Mouse (Mus musculus) forebrain, embryonic 11.5 days (tissue): ENCODE measurements around the gene Dclre1b. TPM values are rescaled to one million over a fixed set of nuclear protein-coding genes. Genes with fewer than 3 reads are reported as not detected.

Experiments
- ATAC-seq: fragments of 200-750 bp; cut with Nextera tagmentation; replicated peaks from 2 replicates; pipeline ENCODE4 v1.8.0; 2017; ENCODE audit warnings: moderate TSS enrichment; ENCODE audit not compliant: low FRiP score
- DNase-seq: peaks from one replicate; pipeline ENCODE4 v3.0.0-alpha.2; 2017; ENCODE audit warnings: low spot score
- H3K27ac ChIP-seq: fragments of 300-500 bp; sonication (generic); 2 replicates; pipeline ENCODE4 v1.5.1; 2014; ENCODE audit warnings: low read depth, low read length
- H3K27me3 ChIP-seq: fragments of 300-500 bp; sonication (generic); 2 replicates; pipeline ENCODE4 v1.6.1; 2014; ENCODE audit warnings: mild to moderate bottlenecking, low read length, mixed read lengths; ENCODE audit not compliant: control insufficient read depth, insufficient read depth
- H3K36me3 ChIP-seq: fragments of 300-500 bp; sonication (generic); 2 replicates; pipeline ENCODE4 v1.6.1; 2014; ENCODE audit warnings: mild to moderate bottlenecking, low read length, moderate library complexity, mixed read lengths; ENCODE audit not compliant: control insufficient read depth, insufficient read depth
- H3K4me1 ChIP-seq: fragments of 300-500 bp; sonication (generic); replicated peaks from 2 replicates; pipeline ENCODE4 v1.6.1; 2014; ENCODE audit warnings: low read length, mixed read lengths; ENCODE audit not compliant: control insufficient read depth, insufficient read depth
- H3K4me2 ChIP-seq: fragments of 300-500 bp; sonication (generic); 2 replicates; pipeline ENCODE4 v1.6.1; 2014; ENCODE audit warnings: low read depth, mild to moderate bottlenecking, low read length, moderate library complexity, mixed read lengths; ENCODE audit not compliant: severe bottlenecking
- H3K4me3 ChIP-seq: fragments of 300-500 bp; sonication (generic); 2 replicates; pipeline ENCODE4 v1.5.1; 2014; ENCODE audit warnings: low read depth, low read length
- H3K9ac ChIP-seq: fragments of 300-500 bp; sonication (generic); 2 replicates; pipeline ENCODE4 v1.6.1; 2014; ENCODE audit warnings: low read length
- H3K9me3 ChIP-seq: fragments of 300-500 bp; sonication (generic); 2 replicates; pipeline ENCODE4 v1.6.1; 2016; ENCODE audit warnings: low read length, mixed read lengths; ENCODE audit not compliant: control insufficient read depth
- WGBS: fragments of 180-500 bp; shearing (Covaris S2); extraction: QIAGEN DNeasy Blood & Tissue Kit; methylation state at CpG from one replicate; pipeline ENCODE4 v1.1.7; 2014; 5-methylcytosine and 5-hydroxymethylcytosine counted together
- polyA plus RNA-seq: library from polyadenylated mRNA; unstranded; fragments of >200 nt; fragmentation: Nextera tagmentation; extraction: Ambion mirVana; gene quantifications from 2 replicates; pipeline ENCODE4 v1.2.1, GENCODE M21; 2014

The Dclre1b gene
- polyA plus RNA-seq, 1 experiment from 2014 or later: 39.3 TPM

DNA sequence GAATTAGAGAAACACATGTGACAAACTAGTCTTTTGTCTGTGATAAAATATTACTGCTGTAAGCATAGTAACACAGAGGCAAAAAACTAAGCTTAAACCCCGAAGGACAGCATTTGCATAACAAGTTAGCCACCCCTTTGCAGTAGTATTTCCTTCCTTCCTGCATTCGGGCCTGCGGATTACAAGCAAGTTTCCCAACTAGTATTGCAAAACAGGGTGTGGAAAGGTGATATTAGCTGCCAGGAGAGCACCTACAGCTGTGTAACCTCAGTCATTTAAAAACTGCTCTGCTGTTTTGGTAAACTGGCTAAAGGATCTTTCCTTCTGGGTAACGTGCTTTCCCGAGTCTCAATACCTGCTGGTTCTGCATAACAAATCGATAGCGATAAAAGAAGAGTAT is 22.0 kb downstream of the Dclre1b start:
- Histone ChIP-seq H3K9me3 (no peaks in the 10 kb centered on the region), H3K9ac (no peak overlapping the region), H3K4me3 (no peak overlapping the region), H3K4me1 (peaks cover 4% of the 10 kb centered on the region; the same call in 1 of the 2 replicates), H3K27me3 (no peaks in the 10 kb centered on the region), H3K4me2 (no peak overlapping the region), H3K36me3 (no peaks in the 10 kb centered on the region), H3K27ac (no peak overlapping the region)
- DNase-seq (no peak), ATAC-seq (no peak)
- 65% methylated on average over 7 of the region's 7 CpGs for WGBS

DNA sequence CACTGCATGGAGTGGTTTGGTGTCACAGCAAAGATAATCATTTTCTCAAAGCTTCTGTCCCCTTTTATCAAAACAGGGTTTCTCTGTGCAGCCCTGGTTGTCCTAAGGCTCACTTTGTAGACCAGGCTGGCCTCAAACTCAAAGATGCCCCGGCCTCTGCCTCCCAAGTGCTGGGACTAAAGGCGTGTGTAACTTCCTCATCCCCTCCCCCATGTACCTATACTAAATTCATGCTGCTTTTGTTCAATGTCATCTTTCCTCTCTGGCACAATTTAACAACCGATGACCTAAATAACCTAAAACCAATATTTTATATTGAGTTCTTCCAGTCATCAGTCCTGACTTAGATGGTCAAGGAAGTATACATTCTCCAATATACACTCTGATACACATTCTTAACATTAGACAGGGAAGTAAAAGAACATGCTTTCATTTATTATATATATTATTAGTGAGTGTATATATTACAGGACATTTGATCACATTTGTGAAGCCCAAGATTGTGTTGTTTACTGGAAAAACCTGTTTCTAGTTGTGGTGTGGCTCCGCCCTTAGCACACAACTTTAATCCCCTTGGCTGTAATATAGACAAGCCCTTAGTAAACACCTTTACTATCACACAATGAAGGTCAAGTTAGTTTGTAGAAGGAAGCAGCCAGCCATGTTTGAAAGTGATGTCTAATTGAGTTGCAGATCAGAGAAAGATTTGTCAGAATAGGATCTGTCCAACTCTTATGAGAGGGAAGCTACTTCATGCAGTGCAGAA is 26.2 kb downstream of the Dclre1b start:
- H3K4me3 ChIP-seq: no peak overlapping the region
- no peak overlapping the region for H3K4me2 ChIP-seq
- WGBS: 91% methylated on average over 4 of the region's 4 CpGs
- H3K27ac ChIP-seq: no peak overlapping the region
- no peaks in the 10 kb centered on the region for H3K9me3 ChIP-seq
- no peaks in the 10 kb centered on the region for H3K36me3 ChIP-seq
- H3K4me1 ChIP-seq: no peaks in the 10 kb centered on the region
- H3K27me3 ChIP-seq: no peaks in the 10 kb centered on the region
- no peak for ATAC-seq
- H3K9ac ChIP-seq: no peak overlapping the region
- no peak for DNase-seq

DNA sequence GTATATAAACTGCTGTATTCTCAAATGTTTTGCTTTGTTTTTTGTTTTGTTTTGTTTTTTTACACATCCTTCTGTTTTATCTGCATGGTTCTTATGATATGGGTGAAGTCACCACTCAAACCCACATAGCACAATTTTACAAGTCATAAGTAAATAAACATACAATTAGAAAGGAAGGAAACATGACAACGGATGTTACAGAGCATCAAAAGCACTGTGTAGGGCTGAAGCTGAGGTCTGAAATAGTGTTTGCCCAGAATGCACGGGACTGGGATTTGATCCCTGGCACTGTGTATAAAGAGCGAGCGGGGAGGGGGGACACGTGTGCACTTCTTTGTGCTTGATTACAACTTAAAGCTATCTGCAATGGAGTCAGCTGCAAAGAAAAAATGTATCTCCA is 28.5 kb downstream of the Dclre1b start:
- ATAC-seq (no peak), DNase-seq (no peak)
- H3K4me3 ChIP-seq: no peak overlapping the region
- H3K9me3 ChIP-seq: no peaks in the 10 kb centered on the region
- H3K4me2 ChIP-seq: no peak overlapping the region
- H3K27ac ChIP-seq: no peak overlapping the region
- H3K9ac ChIP-seq: no peak overlapping the region
- no peaks in the 10 kb centered on the region for H3K27me3 ChIP-seq
- 82% methylated on average over 5 of the region's 5 CpGs for WGBS
- H3K4me1 ChIP-seq: no peaks in the 10 kb centered on the region
- H3K36me3 ChIP-seq: no peaks in the 10 kb centered on the region; the same call in 1 of the 2 replicates

DNA sequence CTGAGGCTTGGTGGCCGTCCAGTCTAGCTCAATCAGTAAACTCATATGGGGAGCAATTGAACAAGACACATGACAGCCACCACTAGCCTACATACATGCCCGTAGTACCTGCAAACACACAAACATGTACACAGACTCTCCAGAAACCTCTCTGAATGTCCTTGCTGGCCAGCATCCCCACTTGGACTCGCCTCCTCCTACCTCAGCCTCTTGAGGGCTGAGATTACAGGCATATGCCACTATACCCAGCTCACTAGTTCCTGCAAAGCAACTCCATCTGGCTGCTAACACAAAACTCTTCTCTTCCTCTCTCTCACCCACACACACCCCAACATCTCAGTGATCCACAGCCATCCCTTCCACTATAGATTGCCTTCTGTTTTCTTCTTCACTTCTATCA is 29.0 kb downstream of the Dclre1b start:
- Histone ChIP-seq H3K27me3 (no peaks in the 10 kb centered on the region), H3K27ac (no peak overlapping the region), H3K4me3 (no peak overlapping the region), H3K4me1 (no peaks in the 10 kb centered on the region), H3K9me3 (no peaks in the 10 kb centered on the region), H3K4me2 (no peak overlapping the region), H3K9ac (no peak overlapping the region), H3K36me3 (no peaks in the 10 kb centered on the region; the same call in 1 of the 2 replicates)
- ATAC-seq (no peak), DNase-seq (no peak)
- WGBS: 88% methylated on average over 3 of the region's 3 CpGs

DNA sequence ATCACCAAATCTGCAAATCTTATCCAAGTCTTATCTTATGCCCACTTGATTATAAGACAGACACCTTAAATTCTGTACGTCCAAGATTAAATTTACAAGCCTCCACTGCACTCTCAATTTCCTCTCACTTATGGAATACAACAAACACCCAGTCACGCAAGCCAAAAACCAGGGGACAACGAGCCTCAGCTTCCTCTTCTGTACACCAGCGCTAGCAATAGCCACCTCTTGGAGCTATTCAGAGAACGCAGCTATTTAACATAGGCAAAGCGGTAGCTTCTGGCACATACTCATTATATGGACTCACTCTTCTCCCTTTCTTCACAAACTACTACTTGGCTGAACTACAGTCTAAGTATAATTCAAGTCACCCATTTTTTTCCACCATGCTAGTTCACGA is 30.1 kb downstream of the Dclre1b start:
- no peaks in the 10 kb centered on the region; the same call in 1 of the 2 replicates for H3K36me3 ChIP-seq
- no peak for DNase-seq
- H3K4me2 ChIP-seq: no peak overlapping the region
- no peak overlapping the region for H3K9ac ChIP-seq
- H3K27me3 ChIP-seq: no peaks in the 10 kb centered on the region
- WGBS: 80% methylated on average over 7 of the region's 7 CpGs
- H3K27ac ChIP-seq: no peak overlapping the region
- no peak overlapping the region for H3K4me3 ChIP-seq
- no peaks in the 10 kb centered on the region for H3K4me1 ChIP-seq
- ATAC-seq: no peak
- H3K9me3 ChIP-seq: no peaks in the 10 kb centered on the region

DNA sequence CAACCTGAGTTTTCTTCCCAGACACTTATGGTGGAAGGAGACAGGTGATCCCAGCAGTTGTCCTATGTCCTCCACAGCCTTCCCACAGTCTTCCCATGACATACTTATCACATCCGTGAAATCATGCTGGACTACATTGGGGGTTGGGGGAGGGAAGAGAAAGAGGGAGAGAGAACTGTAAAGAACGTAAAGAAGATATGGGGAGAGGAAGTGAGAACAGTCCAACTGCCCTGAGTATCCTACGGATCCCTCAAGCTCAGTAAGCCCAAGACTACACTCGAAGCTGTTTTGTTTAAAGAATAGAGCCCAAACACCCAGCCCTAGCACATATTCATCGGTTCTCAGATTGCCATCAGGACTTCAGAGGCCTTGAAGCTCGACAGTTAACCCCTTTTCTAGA is 30.6 kb downstream of the Dclre1b start:
- Histone ChIP-seq H3K4me2 (no peak overlapping the region), H3K4me1 (no peaks in the 10 kb centered on the region), H3K4me3 (no peak overlapping the region), H3K9me3 (no peaks in the 10 kb centered on the region), H3K9ac (no peak overlapping the region), H3K27ac (no peak overlapping the region), H3K27me3 (no peaks in the 10 kb centered on the region), H3K36me3 (no peaks in the 10 kb centered on the region; the same call in 1 of the 2 replicates)
- no peak for ATAC-seq
- no peak for DNase-seq
- 87% methylated on average over 6 of the region's 6 CpGs for WGBS

DNA sequence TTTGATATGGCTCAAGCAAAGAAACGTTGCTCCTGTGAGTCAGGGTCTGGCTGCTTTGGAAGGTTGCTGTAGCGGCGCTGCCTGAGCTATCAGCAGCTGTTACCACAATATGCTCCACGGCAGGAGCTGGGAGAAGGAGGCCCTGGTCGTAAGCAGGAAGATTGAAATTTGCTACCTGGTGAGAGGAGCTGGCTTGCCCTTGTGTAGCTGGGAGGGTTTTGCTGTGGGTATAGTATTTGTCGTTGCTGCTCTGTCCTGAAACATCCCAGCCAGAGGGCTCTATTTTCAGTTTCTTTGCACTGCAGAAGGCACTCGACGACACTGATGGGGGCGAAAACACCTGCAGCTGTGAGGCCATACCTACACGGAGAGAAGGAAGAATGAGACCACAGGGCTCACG is 31.3 kb downstream of the Dclre1b start:
- no peak overlapping the region for H3K27ac ChIP-seq
- H3K27me3 ChIP-seq: no peaks in the 10 kb centered on the region
- ATAC-seq: no peak
- H3K9ac ChIP-seq: no peak overlapping the region
- WGBS: 92% methylated on average over 11 of the region's 11 CpGs
- no peaks in the 10 kb centered on the region for H3K4me1 ChIP-seq
- DNase-seq: no peak
- H3K36me3 ChIP-seq: no peaks in the 10 kb centered on the region; the same call in 1 of the 2 replicates
- no peak overlapping the region for H3K4me3 ChIP-seq
- no peaks in the 10 kb centered on the region for H3K9me3 ChIP-seq
- H3K4me2 ChIP-seq: no peak overlapping the region

DNA sequence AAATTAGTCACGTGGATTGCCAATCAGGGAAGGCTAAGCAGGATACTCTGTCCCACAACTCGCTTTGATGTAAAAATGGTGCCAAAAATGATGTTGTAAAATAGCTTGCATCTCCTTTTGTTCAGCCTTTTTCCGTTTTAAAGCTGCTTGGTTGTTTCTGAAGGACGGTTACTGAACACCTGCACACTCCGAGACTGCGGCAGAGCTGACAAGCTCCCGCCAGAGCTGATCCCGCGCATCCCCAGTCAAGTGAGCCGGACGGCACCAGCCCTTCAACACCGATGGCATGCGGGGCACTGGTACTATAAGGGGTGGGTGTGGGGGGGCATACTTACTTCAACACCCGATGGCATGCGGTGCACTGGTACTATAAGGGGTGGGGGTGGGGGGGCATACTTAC is 35.2 kb downstream of the Dclre1b start:
- 90% methylated on average over 15 of the region's 15 CpGs for WGBS
- Histone ChIP-seq H3K9me3 (no peaks in the 10 kb centered on the region), H3K27ac (no peak overlapping the region), H3K36me3 (no peaks in the 10 kb centered on the region; the same call in 1 of the 2 replicates), H3K9ac (no peak overlapping the region), H3K27me3 (no peaks in the 10 kb centered on the region), H3K4me3 (no peak overlapping the region), H3K4me2 (no peak overlapping the region), H3K4me1 (no peaks in the 10 kb centered on the region)
- no peak for DNase-seq
- ATAC-seq: no peak

DNA sequence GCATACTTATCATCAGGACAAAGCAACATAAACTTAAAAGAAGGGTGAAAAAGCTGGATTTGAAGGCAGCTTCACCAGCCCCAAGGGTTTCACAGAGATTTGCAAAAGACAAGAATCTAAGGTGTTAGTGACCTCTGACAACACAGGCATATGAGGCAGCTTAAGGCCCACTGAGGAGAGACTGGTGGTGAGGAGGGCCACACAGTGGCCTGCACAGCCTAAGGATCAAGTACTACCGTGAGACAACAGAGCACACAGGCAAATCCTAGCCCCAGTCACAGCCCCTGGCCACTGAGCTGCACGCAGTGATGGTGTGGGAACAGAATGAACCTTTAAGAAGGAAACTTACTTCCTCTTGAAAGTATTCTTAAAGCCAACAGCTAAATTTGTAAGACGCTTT is 35.7 kb downstream of the Dclre1b start:
- Histone ChIP-seq H3K9ac (no peak overlapping the region), H3K27me3 (no peaks in the 10 kb centered on the region), H3K4me1 (no peaks in the 10 kb centered on the region), H3K9me3 (no peaks in the 10 kb centered on the region), H3K4me2 (no peak overlapping the region), H3K36me3 (no peaks in the 10 kb centered on the region; the same call in 1 of the 2 replicates), H3K27ac (no peak overlapping the region), H3K4me3 (no peak overlapping the region)
- DNase-seq (no peak), ATAC-seq (no peak)
- 82% methylated on average over 3 of the region's 3 CpGs for WGBS
